Comparison of ENCODE assay signal across 18 mouse cellular contexts in genomic region chr1:37688351-37688750, GRCm38 (mm10). TPM values are rescaled to one million over a fixed set of nuclear protein-coding genes. Genes with fewer than 3 reads are reported as not detected.
DNase-seq lines count a peak whose midpoint lies in the region; ATAC-seq and TF ChIP-seq lines count a peak whose summit lies in the region.
"Had no signal": no experiment of that assay in that cellular context is flagged by ENCODE, and none has a peak within 500 bp of the region (broad histone marks: within the 10 kb centered on the region; RNA-seq: fewer than 3 reads in every experiment).

No protein-coding gene starts in this region.

- H3K9me3 ChIP-seq in forebrain, postnatal 0 days (ENCODE audit: low read length), result no peaks in the 10 kb centered on the region
- H3K9me3 ChIP-seq in forebrain, embryonic 13.5 days (replicated peaks), result no peaks in the 10 kb centered on the region; the same call in 1 of the 2 replicates
- H3K9me3 ChIP-seq in stomach, embryonic 15.5 days, result no peaks in the 10 kb centered on the region
- no peaks in the 10 kb centered on the region for H3K9me3 ChIP-seq in stomach, postnatal 0 days (ENCODE audit: control insufficient read depth, low read length)
- no peaks in the 10 kb centered on the region for H3K9me3 ChIP-seq in forebrain, embryonic 11.5 days (ENCODE audit: control insufficient read depth, low read length)

- no peak for TF ChIP-seq EP300 in stomach, postnatal 0 days (optimal IDR thresholded peaks at IDR 0.05)

- no peak overlapping the region for H3K9ac ChIP-seq in forebrain, postnatal 0 days
- no peak overlapping the region for H3K9ac ChIP-seq in forebrain, embryonic 13.5 days
- H3K9ac ChIP-seq in stomach, embryonic 15.5 days, result no peak overlapping the region
- H3K9ac ChIP-seq in stomach, postnatal 0 days (ENCODE audit: low read length), result no peak overlapping the region
- H3K9ac ChIP-seq in forebrain, embryonic 11.5 days (ENCODE audit: low read length), result no peak overlapping the region
- H3K9ac ChIP-seq: hindbrain, embryonic 14.5 days had no signal

- ATAC-seq in forebrain, postnatal 0 days, result no peak
- no peak for ATAC-seq in forebrain, embryonic 13.5 days
- 0 out of 2 replicates have a peak, but pooled peaks have one; percentile 20 for ATAC-seq in stomach, embryonic 15.5 days (ENCODE audit: insufficient read depth, low FRiP score, low read depth)
- ATAC-seq in stomach, postnatal 0 days (ENCODE audit: low FRiP score, low TSS enrichment), result no peak
- ATAC-seq in forebrain, embryonic 11.5 days (replicated peaks; ENCODE audit: low FRiP score), result no peak
- ATAC-seq: activated CD4-positive, CD25-positive, alpha-beta regulatory T cell, adult 4 months; midbrain, embryonic 16.5 days had no signal

- H3K27ac ChIP-seq in forebrain, postnatal 0 days (ENCODE audit: low read depth, low read length), result peak overlapping the region; percentile 24; the same call in 1 of the 2 replicates
- no peak overlapping the region for H3K27ac ChIP-seq in forebrain, embryonic 13.5 days
- H3K27ac ChIP-seq in layer of hippocampus, adult 2 months, result peak overlapping the region; percentile 94
- peak overlapping the region; percentile 54 for H3K27ac ChIP-seq in stomach, embryonic 15.5 days
- H3K27ac ChIP-seq in stomach, postnatal 0 days (replicated peaks), result no peak overlapping the region
- no peak overlapping the region for H3K27ac ChIP-seq in forebrain, embryonic 11.5 days (ENCODE audit: low read depth, low read length)
- H3K27ac ChIP-seq: gastrocnemius, adult 2 months; hindbrain, embryonic 14.5 days had no signal

- no peak for DNase-seq in forebrain, postnatal 0 days
- no peak for DNase-seq in layer of hippocampus, adult 2 months (ENCODE audit: low spot score in 2 of 2)
- no peak for DNase-seq in layer of hippocampus, postnatal 10 days (ENCODE audit: low spot score in 2 of 2)
- no peak for DNase-seq in stomach, postnatal 0 days (ENCODE audit: low spot score)
- DNase-seq in layer of hippocampus, adult 8-10 months (ENCODE audit: low spot score in 2 of 2), result no peak
- DNase-seq in forebrain, embryonic 11.5 days (ENCODE audit: low spot score), result no peak
- DNase-seq: cerebellum, adult 8-10 months; gastrocnemius, adult 2 months; kidney, adult 8-10 months; kidney, postnatal 4 days; right cerebral cortex, postnatal 4 days; thymus, postnatal 14 days had no signal

- no peak overlapping the region for H3K4me2 ChIP-seq in forebrain, postnatal 0 days (ENCODE audit: low read depth)
- no peak overlapping the region for H3K4me2 ChIP-seq in forebrain, embryonic 13.5 days
- no peak overlapping the region for H3K4me2 ChIP-seq in stomach, embryonic 15.5 days
- H3K4me2 ChIP-seq in stomach, postnatal 0 days (replicated peaks; ENCODE audit: low read depth), result no peak overlapping the region
- H3K4me2 ChIP-seq in forebrain, embryonic 11.5 days (ENCODE audit: low read depth, low read length, severe bottlenecking), result no peak overlapping the region
- H3K4me2 ChIP-seq: hindbrain, embryonic 14.5 days had no signal

- no peaks in the 10 kb centered on the region for H3K36me3 ChIP-seq in forebrain, postnatal 0 days (ENCODE audit: insufficient read depth)
- no peaks in the 10 kb centered on the region for H3K36me3 ChIP-seq in forebrain, embryonic 13.5 days (ENCODE audit: poor library complexity, severe bottlenecking)
- H3K36me3 ChIP-seq in stomach, embryonic 15.5 days, result no peaks in the 10 kb centered on the region
- H3K36me3 ChIP-seq in stomach, postnatal 0 days (ENCODE audit: control insufficient read depth, insufficient read depth, low read length), result no peaks in the 10 kb centered on the region
- H3K36me3 ChIP-seq in forebrain, embryonic 11.5 days (ENCODE audit: control insufficient read depth, insufficient read depth, low read length), result no peaks in the 10 kb centered on the region

- no peak for TF ChIP-seq CTCF in forebrain, postnatal 0 days (IDR thresholded peaks at IDR 0.05; ENCODE audit: low read depth)
- no peak for TF ChIP-seq CTCF in layer of hippocampus, adult 2 months (conservative IDR thresholded peaks at IDR 0.05)
- TF ChIP-seq CTCF in stomach, postnatal 0 days (IDR thresholded peaks at IDR 0.05; ENCODE audit: low read depth), result no peak

- H3K27me3 ChIP-seq in forebrain, postnatal 0 days (ENCODE audit: insufficient read depth, low read length), result no peaks in the 10 kb centered on the region
- no peaks in the 10 kb centered on the region for H3K27me3 ChIP-seq in forebrain, embryonic 13.5 days
- H3K27me3 ChIP-seq in stomach, embryonic 15.5 days (replicated peaks), result no peaks in the 10 kb centered on the region
- no peaks in the 10 kb centered on the region for H3K27me3 ChIP-seq in stomach, postnatal 0 days (ENCODE audit: control insufficient read depth, insufficient read depth, low read length)
- H3K27me3 ChIP-seq in forebrain, embryonic 11.5 days (ENCODE audit: control insufficient read depth, insufficient read depth, low read length), result no peaks in the 10 kb centered on the region

- no peak overlapping the region for H3K4me3 ChIP-seq in forebrain, postnatal 0 days (ENCODE audit: low read depth, low read length)
- no peak overlapping the region for H3K4me3 ChIP-seq in forebrain, embryonic 13.5 days
- no peak overlapping the region for H3K4me3 ChIP-seq in layer of hippocampus, adult 2 months
- H3K4me3 ChIP-seq in stomach, embryonic 15.5 days (replicated peaks), result no peak overlapping the region
- no peak overlapping the region for H3K4me3 ChIP-seq in stomach, postnatal 0 days (ENCODE audit: low read depth, low read length)
- no peak overlapping the region for H3K4me3 ChIP-seq in forebrain, embryonic 11.5 days (ENCODE audit: low read depth, low read length)
- H3K4me3 ChIP-seq: gastrocnemius, adult 2 months; megakaryocyte, embryonic 14.5 days had no signal

- WGBS in forebrain, postnatal 0 days, result 60% methylated on average over 8 of the region's 8 CpGs
- 67% methylated on average over 8 of the region's 8 CpGs for WGBS in forebrain, embryonic 13.5 days
- 52% methylated on average over 8 of the region's 8 CpGs for WGBS in stomach, embryonic 15.5 days
- 58% methylated on average over 8 of the region's 8 CpGs for WGBS in stomach, postnatal 0 days
- WGBS in forebrain, embryonic 11.5 days, result 59% methylated on average over 8 of the region's 8 CpGs

- no peaks in the 10 kb centered on the region for H3K4me1 ChIP-seq in forebrain, postnatal 0 days (ENCODE audit: insufficient read depth)
- peaks cover 9% of the 10 kb centered on the region for H3K4me1 ChIP-seq in forebrain, embryonic 13.5 days
- H3K4me1 ChIP-seq in stomach, embryonic 15.5 days, result no peaks in the 10 kb centered on the region
- H3K4me1 ChIP-seq in stomach, postnatal 0 days (replicated peaks; ENCODE audit: control insufficient read depth, insufficient read depth), result no peaks in the 10 kb centered on the region
- H3K4me1 ChIP-seq in forebrain, embryonic 11.5 days (replicated peaks; ENCODE audit: control insufficient read depth, insufficient read depth, low read length), result no peaks in the 10 kb centered on the region

RNA-seq across cellular contexts. Expression of gene 2010300C02Rik, which starts 31.5 kb away (rescaled TPM):
- 20.5 and 22.7 TPM in 2 replicates for total RNA-seq in forebrain, postnatal 0 days (2014; rRNA removed)
- polyA plus RNA-seq in forebrain, postnatal 0 days (2015; fragmentation: Nextera tagmentation; extraction: Ambion mirVana), result 10.4 and 13.6 TPM in 2 replicates
- 0.62 and 1.4 TPM in 2 replicates for polyA plus RNA-seq in forebrain, embryonic 13.5 days (2015; fragmentation: Nextera tagmentation; extraction: Ambion mirVana)
- 100 to 1,000 TPM; 399 to 415 TPM for total RNA-seq in layer of hippocampus, adult 2 months (2021)
- 100 to 1,000 TPM; 151 to 166 TPM for total RNA-seq in layer of hippocampus, postnatal 10 days (2021)
- 13.3 and 15.0 TPM in 2 replicates for polyA plus RNA-seq in stomach, embryonic 15.5 days (2015; fragmentation: Nextera tagmentation; extraction: Ambion mirVana)
- polyA plus RNA-seq in stomach, postnatal 0 days (2015; fragmentation: Nextera tagmentation; extraction: Ambion mirVana), result 7.5 and 8.5 TPM in 2 replicates
- 100 to 1,000 TPM; 319 to 384 (median 333) TPM for total RNA-seq in layer of hippocampus, adult 8-10 months (2022)
- 0.68 and 0.86 TPM in 2 replicates for polyA plus RNA-seq in forebrain, embryonic 11.5 days (2014; fragmentation: Nextera tagmentation; extraction: Ambion mirVana)

Comparison
In these comparisons a context has a peak if more than half of its experiments do, and no peak if none do; other contexts are left out.
1. H3K27ac ChIP-seq: peak in forebrain, postnatal 0 days (single experiment), layer of hippocampus, adult 2 months (single experiment) and stomach, embryonic 15.5 days (single experiment); none in forebrain, embryonic 13.5 days (single experiment), stomach, postnatal 0 days (single experiment) and forebrain, embryonic 11.5 days (single experiment).